Mouse (Mus musculus): ENCODE results near the gene B9d2.
A peak's percentile ranks its signal among the peaks of the same experiment; 100 is the strongest.

The B9d2 gene

GRCm38 (mm10) chr7:25680514-25681258 lies at the start of gene B9d2:
TSS of gene B9d2 (plus strand) at chr7:25680780.
- DNase-seq (ENCODE audit: extremely low spot score, low spot score) = peak; percentile 96

- no peak for DNase-seq (ENCODE audit: extremely low spot score, low spot score)
Measured at GRCm38 (mm10) chr7:25632679-25633078, 47.9 kb upstream of the B9d2 start.

GRCm38 (mm10) chr7:25636373-25636772 lies 44.2 kb upstream of the B9d2 start:
- DNase-seq (ENCODE audit: extremely low spot score, low spot score) = no peak

DNA sequence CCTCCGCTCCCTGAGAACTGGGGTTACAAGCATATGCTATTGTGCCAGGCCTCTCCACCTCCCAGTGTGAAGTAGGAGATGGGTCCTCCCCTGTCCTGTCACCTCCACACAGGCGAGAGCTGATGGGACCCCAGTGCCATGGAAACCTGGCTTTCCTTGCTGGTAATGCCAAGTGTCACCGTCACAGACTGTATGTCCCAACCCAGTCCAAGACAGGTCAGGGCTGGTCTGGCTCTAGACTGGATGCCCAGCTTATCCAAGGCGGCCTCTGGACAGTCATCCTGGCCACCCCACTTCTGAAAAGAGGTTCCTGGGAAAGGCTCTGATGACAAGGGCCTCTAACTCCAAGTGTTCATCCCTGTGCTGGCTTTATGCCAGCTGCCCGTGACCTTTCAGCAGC lies 43.5 kb upstream of the B9d2 start:
- DNase-seq (ENCODE audit: extremely low spot score, low spot score) = no peak

DNA sequence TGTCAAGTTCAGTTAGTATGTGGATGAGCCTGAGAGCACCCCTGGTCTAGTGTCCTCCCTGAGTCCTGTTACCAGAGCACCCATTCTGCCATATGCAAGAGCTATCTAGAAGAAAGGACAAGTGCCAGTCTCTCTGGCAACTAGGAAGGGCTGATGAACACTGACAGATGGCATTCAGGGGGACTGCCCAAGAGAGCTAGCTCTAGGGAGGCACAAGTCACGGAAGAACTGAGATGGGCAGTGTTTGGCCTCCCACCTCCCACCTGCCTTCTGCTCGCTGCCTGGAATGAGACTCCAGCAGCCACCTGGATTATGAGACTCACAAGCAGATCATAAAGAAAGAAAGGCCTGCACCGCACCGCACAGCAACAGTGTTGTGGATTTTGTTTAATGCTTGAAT lies 40.8 kb upstream of the B9d2 start:
- no peak for DNase-seq (ENCODE audit: extremely low spot score, low spot score)

- no peak for DNase-seq (ENCODE audit: extremely low spot score, low spot score)
Measured at GRCm38 (mm10) chr7:25644136-25644535, 36.4 kb upstream of the B9d2 start.

DNA sequence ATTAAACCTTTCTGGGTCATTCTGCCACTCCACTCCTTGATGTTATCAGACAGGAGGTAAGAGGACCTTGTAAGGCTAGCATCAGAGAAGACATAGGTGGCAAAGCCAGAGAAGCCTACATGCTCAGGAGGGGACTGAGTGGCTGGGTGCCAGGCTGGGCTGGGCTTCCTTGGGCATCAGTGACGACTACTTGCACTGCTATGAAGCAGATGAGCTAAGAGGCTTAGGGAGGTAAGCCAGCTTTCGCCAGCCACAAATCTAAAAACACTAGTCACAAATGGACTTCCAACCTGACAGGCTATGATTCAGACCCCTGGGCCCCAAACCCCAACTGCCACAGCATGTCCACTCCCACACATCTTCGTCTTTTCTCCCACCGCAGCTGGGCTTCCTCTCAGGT lies 35.9 kb upstream of the B9d2 start:
- no peak for DNase-seq (ENCODE audit: extremely low spot score, low spot score)

DNA sequence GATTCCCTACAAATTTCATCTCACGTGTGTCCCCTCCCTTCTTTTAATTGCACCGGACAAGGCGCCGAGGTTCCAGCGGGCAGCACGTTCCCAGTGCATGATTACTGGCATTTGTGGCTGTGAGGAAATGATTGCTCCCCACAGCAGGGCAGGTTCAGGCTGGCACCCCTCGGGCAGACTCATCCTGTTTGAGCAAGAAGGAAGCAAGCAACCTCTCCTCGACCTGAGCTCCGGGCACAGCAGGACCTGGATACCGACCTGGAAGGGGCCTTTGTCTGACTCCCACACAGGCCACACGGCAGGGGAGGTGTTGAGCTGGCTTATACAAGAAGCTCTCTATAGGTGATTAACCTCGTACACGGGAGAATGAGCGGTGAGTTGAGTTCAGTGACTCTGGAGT lies 35.5 kb upstream of the B9d2 start:
- DNase-seq (ENCODE audit: extremely low spot score, low spot score) = no peak

GRCm38 (mm10) chr7:25647574-25648123 lies 32.9 kb upstream of the B9d2 start:
- DNase-seq (ENCODE audit: extremely low spot score, low spot score) = no peak

GRCm38 (mm10) chr7:25649839-25650238 lies 30.7 kb upstream of the B9d2 start:
- no peak for DNase-seq (ENCODE audit: extremely low spot score, low spot score)

- no peak for DNase-seq (ENCODE audit: extremely low spot score, low spot score)
Measured at GRCm38 (mm10) chr7:25651281-25651680, 29.3 kb upstream of the B9d2 start.

DNA sequence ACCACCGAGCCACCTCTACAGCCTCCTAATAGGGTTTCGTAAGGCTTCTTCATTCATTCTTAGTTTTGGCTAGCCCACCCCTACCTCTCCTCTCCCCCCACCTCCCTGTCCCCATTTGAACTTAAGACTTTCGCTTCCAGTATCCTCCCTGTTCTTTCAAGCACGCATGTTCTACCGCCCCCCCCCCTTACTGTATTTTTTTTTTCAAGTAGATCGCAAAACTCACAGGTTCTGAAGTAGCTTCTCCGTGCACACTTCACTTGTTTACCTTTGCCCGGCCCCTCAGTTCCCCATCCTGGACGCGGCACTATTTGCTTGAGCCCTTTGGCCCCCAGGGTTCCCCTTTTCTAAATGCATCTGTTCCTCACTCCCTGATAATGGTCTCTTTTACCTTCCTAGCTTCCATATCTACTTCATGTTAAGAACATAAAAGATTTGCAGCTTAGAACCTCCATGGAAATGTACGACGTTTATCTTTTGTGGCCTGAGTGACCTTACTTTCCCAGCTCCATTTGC lies 28.3 kb upstream of the B9d2 start:
- no peak for DNase-seq (ENCODE audit: extremely low spot score, low spot score)

DNA sequence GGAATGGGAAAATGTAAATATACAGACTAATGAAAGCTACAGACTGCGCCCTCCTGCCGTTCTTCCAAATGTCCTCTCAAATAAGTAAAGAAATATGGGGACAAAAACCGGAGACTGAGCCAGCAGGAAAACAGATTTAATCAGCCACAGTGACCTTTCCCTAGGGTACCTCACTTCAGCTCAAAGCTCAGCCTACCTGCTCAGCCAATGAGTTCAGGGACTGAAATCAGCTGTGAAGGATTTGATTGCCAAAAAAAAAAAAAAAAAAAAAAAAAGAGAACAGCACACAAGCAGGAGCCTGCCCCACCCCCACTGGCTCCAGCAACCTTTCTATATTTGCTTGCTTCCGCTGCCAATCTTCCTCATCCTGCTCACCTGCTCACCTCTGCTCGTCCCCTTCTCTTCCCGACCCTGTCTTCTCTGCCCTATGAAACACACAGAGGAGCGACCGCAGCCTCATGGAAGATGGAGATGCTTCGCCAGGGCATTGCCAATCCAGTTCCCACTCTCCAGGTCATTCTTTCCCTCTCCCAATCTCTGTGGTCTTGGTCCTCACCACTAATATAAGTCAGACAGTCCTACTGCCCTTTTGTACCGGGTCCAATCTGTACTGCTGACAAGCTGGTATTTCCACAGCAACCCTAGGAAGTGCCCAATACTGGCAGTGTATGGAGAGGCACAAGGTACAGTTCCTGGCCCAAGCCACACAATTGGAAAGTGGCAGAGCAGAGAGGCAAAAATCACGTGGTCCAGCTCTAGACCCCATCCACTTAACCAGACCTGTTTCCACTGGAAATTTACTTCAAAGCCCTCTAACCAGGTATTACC lies 24.8 kb upstream of the B9d2 start:
- DNase-seq (ENCODE audit: extremely low spot score, low spot score) = no peak

DNA sequence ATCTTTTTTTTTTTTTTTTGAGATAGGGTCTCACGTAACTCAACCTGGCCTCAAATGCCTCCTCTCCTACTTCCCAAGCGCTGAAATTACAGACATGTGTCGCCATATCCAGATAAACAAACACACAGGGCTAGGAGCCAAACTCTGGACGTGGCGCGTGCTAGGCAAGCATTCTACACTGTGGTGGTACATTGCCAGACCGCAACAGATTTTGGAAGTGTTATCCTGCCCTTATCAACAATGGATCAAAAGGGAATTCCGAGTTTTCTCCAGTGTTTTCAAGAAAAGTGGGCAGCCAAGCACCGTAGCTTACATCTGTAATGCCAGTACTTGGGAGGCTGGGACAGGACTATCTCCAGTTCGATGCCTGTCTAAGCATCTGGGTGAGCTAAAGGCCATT lies 22.8 kb upstream of the B9d2 start:
- DNase-seq (ENCODE audit: extremely low spot score, low spot score) = no peak

DNA sequence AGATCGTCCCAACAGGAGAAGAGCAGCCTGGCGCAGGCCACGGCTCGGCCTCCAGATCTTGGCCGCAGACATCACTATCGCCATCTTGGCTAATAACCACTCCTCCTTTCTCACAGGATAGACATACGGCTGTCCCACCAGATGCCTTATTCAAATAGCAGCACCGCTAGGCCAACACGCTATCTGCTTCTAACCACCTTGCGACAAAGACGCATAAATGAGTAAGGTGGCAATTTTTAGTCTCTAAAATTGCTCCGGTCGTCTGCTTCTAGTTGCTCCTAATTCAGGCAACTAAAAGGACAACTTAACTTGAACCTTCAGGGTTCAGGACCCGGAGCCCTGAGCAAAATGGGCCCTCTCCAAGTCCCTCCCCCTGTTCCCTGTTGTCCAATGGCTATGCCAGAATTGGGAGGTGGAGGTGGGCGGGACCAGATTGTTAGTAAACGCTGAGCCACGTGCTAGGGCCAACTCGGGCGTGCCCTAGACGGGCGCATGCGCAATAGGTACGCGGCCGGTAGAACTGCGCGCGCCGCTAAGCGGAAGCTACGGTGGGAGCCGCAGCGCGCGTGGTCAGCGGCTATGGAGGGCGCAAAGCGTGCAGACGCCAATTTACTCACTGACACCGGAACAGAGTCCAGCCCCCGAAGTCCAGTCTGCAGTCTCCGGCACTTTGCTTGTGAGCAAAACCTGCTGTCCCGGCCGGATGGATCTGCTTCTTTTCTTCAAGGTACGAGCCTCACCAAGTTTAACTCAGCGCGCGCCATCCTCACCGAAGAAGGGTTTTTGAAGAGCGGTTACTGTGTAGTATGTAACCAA lies 21.7 kb upstream of the B9d2 start, which contains the start of the genes Bckdha and Exosc5:
Gene Bckdha (minus strand): TSS at position 325 of the 816 bp plus-strand sequence.
Gene Exosc5 (plus strand): TSS at position 508 of the 816 bp plus-strand sequence.
- peak; percentile 97 for DNase-seq (ENCODE audit: extremely low spot score, low spot score)

DNA sequence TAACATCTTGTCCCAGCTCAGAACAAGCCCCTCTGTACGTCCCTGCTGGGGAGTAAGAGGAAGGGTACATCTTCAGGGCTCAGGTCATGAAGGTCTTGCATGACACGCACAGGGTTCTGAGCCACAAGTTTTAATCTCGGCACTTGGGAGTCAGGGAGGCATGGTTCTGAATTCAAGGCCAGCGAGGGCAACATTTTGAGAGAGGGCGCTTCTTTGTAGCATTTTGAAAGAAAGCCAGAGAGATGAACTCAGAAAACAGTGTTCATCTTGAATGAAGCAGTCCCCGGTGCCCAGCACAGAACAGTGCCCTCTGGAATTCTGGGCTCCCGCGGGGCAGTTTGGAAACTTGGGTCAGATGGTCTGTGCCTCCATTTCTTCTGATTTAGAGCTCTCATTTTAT lies 14.2 kb upstream of the B9d2 start:
- no peak for DNase-seq (ENCODE audit: extremely low spot score, low spot score)

- no peak for DNase-seq (ENCODE audit: extremely low spot score, low spot score)
Measured at GRCm38 (mm10) chr7:25669158-25669557, 11.4 kb upstream of the B9d2 start.

GRCm38 (mm10) chr7:25669631-25670030 lies 10.9 kb upstream of the B9d2 start:
- DNase-seq (ENCODE audit: extremely low spot score, low spot score) = no peak

DNA sequence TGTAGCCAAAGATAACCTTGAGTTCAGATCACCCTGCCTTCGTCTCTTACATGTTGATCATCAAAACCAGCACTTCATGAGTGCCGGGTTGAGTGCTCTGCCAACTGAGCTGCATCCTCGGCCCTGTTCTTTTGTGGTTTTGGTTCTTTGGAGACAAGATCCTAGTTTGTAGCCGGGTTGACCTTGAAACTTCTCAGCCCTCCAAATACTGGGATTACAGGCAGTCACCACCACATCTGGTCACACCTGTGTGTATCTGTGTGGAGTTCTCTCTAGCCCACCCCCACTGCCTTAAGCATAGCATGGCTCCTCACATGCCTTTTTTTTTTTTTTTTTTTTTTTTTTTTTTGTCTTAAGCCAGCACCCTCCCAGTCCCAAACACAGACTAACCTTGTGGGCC lies 10.5 kb upstream of the B9d2 start:
- DNase-seq (ENCODE audit: extremely low spot score, low spot score) = no peak

GRCm38 (mm10) chr7:25671686-25672085 lies 8.9 kb upstream of the B9d2 start:
- DNase-seq (ENCODE audit: extremely low spot score, low spot score) = no peak

- DNase-seq (ENCODE audit: extremely low spot score, low spot score) = no peak
Measured at GRCm38 (mm10) chr7:25672442-25672841, 8.1 kb upstream of the B9d2 start.
